Mouse (Mus musculus) inflammation-experienced regulatory T-cells (primary cell): Measurements from ENCODE around the gene Gm12790. TPM values are rescaled to one million over a fixed set of nuclear protein-coding genes. Genes with fewer than 3 reads are reported as not detected.

ENCODE experiments used
- polyA plus RNA-seq, 2 experiments: library from polyadenylated mRNA; unstranded; fragments of 100-300 nt; shearing (Covaris generic); gene quantifications; one replicate each; pipeline ENCODE4 v1.2.1; 2017

The Gm12790 gene
- polyA plus RNA-seq = not detected

DNA sequence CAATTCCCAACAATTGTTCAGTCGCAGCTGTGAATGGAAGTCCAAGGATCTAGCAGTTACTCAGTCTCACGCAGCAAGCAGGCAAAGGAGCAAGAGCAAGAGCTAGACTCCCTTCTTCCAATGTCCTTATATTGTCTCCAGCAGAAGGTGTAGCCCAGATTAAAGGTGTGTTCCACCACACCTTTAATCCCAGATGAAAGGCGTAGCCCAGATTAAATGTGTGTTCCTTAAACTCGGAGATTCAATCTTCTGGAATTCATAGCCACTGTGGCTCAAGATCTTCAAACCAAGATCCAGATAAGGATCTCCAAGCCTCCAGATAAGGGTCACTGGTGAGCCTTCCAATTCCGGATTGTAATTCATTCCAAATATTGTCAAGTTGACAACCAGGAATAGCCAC is at the start of gene Gm12790:
Gene Gm12790, minus strand, starts transcription at position 101 of the 400 bp plus-strand sequence.

GRCm38 (mm10) chr4:101986326-101986725 is 5.5 kb upstream of the Gm12790 start, which contains the start of gene Gm12789:
Gene Gm12789 (plus strand): TSS chr4:101986626.

GRCm38 (mm10) chr4:101940107-101940506 is 40.7 kb downstream of the Gm12790 start, which contains the start of gene Gm12794:
Gene Gm12794 (plus strand): TSS chr4:101940407.

Other genes with a start within 250 kb of the Gm12790 start
- under 1 TPM in 1 of 2 experiments, not detected in 1; 0.34 TPM for gene B020004J07Rik, start 137.0 kb downstream of the Gm12790 start, polyA plus RNA-seq
- not detected for gene C130073F10Rik, start 87.3 kb downstream of the Gm12790 start, polyA plus RNA-seq
- under 1 TPM in 1 of 2 experiments, not detected in 1; 0.12 TPM for gene Gm12800, start 71.9 kb downstream of the Gm12790 start, polyA plus RNA-seq
- not detected for gene Gm12794, start 40.6 kb downstream of the Gm12790 start, polyA plus RNA-seq
- not detected for gene Gm12789, start 5.6 kb upstream of the Gm12790 start, polyA plus RNA-seq
- 10 to 100 TPM; 52.9 to 80.6 TPM for gene Pde4b, start 106.5 kb upstream of the Gm12790 start, polyA plus RNA-seq